Mouse (Mus musculus): ENCODE data around the gene Slc34a1. TPM values are rescaled to one million over a fixed set of nuclear protein-coding genes. Genes with fewer than 3 reads are reported as not detected.
A peak's percentile ranks its signal among the peaks of the same experiment; 100 is the strongest.

Gene Slc34a1
- polyA plus RNA-seq, 1 experiment from 2014 or later = 0.07 TPM

GRCm38 (mm10) chr13:55447543-55447943 is 49.6 kb downstream of the Slc34a1 start:
- no peak overlapping the region for H3K4me3 ChIP-seq (ENCODE audit: low read length)
- peaks cover 22% of the 10 kb centered on the region for H3K4me1 ChIP-seq (ENCODE audit: control insufficient read depth, insufficient read depth, low read length)
- H3K36me3 ChIP-seq (ENCODE audit: control insufficient read depth, insufficient read depth, low read length) = peaks cover 14% of the 10 kb centered on the region
- ATAC-seq = no peak
- H3K27ac ChIP-seq (ENCODE audit: low read length) = no peak overlapping the region
- 54% methylated on average over 3 of the region's 3 CpGs for WGBS
- no peak overlapping the region for H3K4me2 ChIP-seq (ENCODE audit: low read depth, low read length)
- no peaks in the 10 kb centered on the region for H3K9me3 ChIP-seq (ENCODE audit: control insufficient read depth, low read length)
- no peak overlapping the region for H3K9ac ChIP-seq (ENCODE audit: low read depth, low read length)
- H3K27me3 ChIP-seq (replicated peaks; ENCODE audit: control insufficient read depth, insufficient read depth, low read length) = no peaks in the 10 kb centered on the region

GRCm38 (mm10) chr13:55448131-55448530 is 50.1 kb downstream of the Slc34a1 start:
- H3K27ac ChIP-seq (ENCODE audit: low read length) = no peak overlapping the region
- peaks cover 16% of the 10 kb centered on the region for H3K36me3 ChIP-seq (ENCODE audit: control insufficient read depth, insufficient read depth, low read length)
- H3K27me3 ChIP-seq (replicated peaks; ENCODE audit: control insufficient read depth, insufficient read depth, low read length) = no peaks in the 10 kb centered on the region
- H3K9ac ChIP-seq (ENCODE audit: low read depth, low read length) = no peak overlapping the region
- 91% methylated on average over 5 of the region's 5 CpGs for WGBS
- H3K4me3 ChIP-seq (ENCODE audit: low read length) = no peak overlapping the region
- H3K4me1 ChIP-seq (ENCODE audit: control insufficient read depth, insufficient read depth, low read length) = peaks cover 22% of the 10 kb centered on the region
- no peak for ATAC-seq
- no peak overlapping the region for H3K4me2 ChIP-seq (ENCODE audit: low read depth, low read length)
- no peaks in the 10 kb centered on the region for H3K9me3 ChIP-seq (ENCODE audit: control insufficient read depth, low read length)

GRCm38 (mm10) chr13:55449205-55449604 is 51.2 kb downstream of the Slc34a1 start:
- no peak overlapping the region for H3K27ac ChIP-seq (ENCODE audit: low read length)

GRCm38 (mm10) chr13:55449679-55450441 is 51.9 kb downstream of the Slc34a1 start:
- no peak for ATAC-seq
- H3K36me3 ChIP-seq (ENCODE audit: control insufficient read depth, insufficient read depth, low read length) = peaks cover 22% of the 10 kb centered on the region
- no peak overlapping the region for H3K9ac ChIP-seq (ENCODE audit: low read depth, low read length)
- H3K27me3 ChIP-seq (replicated peaks; ENCODE audit: control insufficient read depth, insufficient read depth, low read length) = no peaks in the 10 kb centered on the region
- H3K4me2 ChIP-seq (ENCODE audit: low read depth, low read length) = no peak overlapping the region
- no peak overlapping the region for H3K4me3 ChIP-seq (ENCODE audit: low read length)
- H3K27ac ChIP-seq (ENCODE audit: low read length) = no peak overlapping the region
- H3K4me1 ChIP-seq (ENCODE audit: control insufficient read depth, insufficient read depth, low read length) = peaks cover 22% of the 10 kb centered on the region
- H3K9me3 ChIP-seq (ENCODE audit: control insufficient read depth, low read length) = no peaks in the 10 kb centered on the region
- 79% methylated on average over 17 of the region's 17 CpGs for WGBS

More at GRCm38 (mm10) chr13:55449205-55449604, 51.2 kb downstream of the Slc34a1 start:
- 90% methylated on average over 9 of the region's 9 CpGs for WGBS
- Histone ChIP-seq H3K9ac (ENCODE audit: low read depth, low read length) (no peak overlapping the region), H3K9me3 (ENCODE audit: control insufficient read depth, low read length) (no peaks in the 10 kb centered on the region), H3K36me3 (ENCODE audit: control insufficient read depth, insufficient read depth, low read length) (peaks cover 18% of the 10 kb centered on the region), H3K4me2 (ENCODE audit: low read depth, low read length) (no peak overlapping the region), H3K4me3 (ENCODE audit: low read length) (no peak overlapping the region), H3K4me1 (ENCODE audit: control insufficient read depth, insufficient read depth, low read length) (peaks cover 22% of the 10 kb centered on the region), H3K27me3 (replicated peaks; ENCODE audit: control insufficient read depth, insufficient read depth, low read length) (no peaks in the 10 kb centered on the region)
- no peak for ATAC-seq

GRCm38 (mm10) chr13:55450511-55450980 is 52.6 kb downstream of the Slc34a1 start:
- H3K4me1 ChIP-seq (ENCODE audit: control insufficient read depth, insufficient read depth, low read length) = peaks cover 22% of the 10 kb centered on the region
- H3K36me3 ChIP-seq (ENCODE audit: control insufficient read depth, insufficient read depth, low read length) = peaks cover 22% of the 10 kb centered on the region
- no peak overlapping the region for H3K4me2 ChIP-seq (ENCODE audit: low read depth, low read length)
- no peak overlapping the region for H3K27ac ChIP-seq (ENCODE audit: low read length)
- no peaks in the 10 kb centered on the region for H3K27me3 ChIP-seq (replicated peaks; ENCODE audit: control insufficient read depth, insufficient read depth, low read length)
- WGBS = 89% methylated on average over 11 of the region's 11 CpGs
- H3K9ac ChIP-seq (ENCODE audit: low read depth, low read length) = no peak overlapping the region
- no peak overlapping the region for H3K4me3 ChIP-seq (ENCODE audit: low read length)
- no peaks in the 10 kb centered on the region for H3K9me3 ChIP-seq (ENCODE audit: control insufficient read depth, low read length)
- no peak for ATAC-seq

- ATAC-seq = no peak
- Histone ChIP-seq H3K4me2 (ENCODE audit: low read depth, low read length) (no peak overlapping the region), H3K9ac (ENCODE audit: low read depth, low read length) (no peak overlapping the region), H3K4me3 (ENCODE audit: low read length) (no peak overlapping the region), H3K9me3 (ENCODE audit: control insufficient read depth, low read length) (no peaks in the 10 kb centered on the region), H3K27me3 (replicated peaks; ENCODE audit: control insufficient read depth, insufficient read depth, low read length) (no peaks in the 10 kb centered on the region), H3K4me1 (ENCODE audit: control insufficient read depth, insufficient read depth, low read length) (peaks cover 17% of the 10 kb centered on the region), H3K27ac (ENCODE audit: low read length) (no peak overlapping the region), H3K36me3 (ENCODE audit: control insufficient read depth, insufficient read depth, low read length) (peaks cover 22% of the 10 kb centered on the region)
- 91% methylated on average over 10 of the region's 10 CpGs for WGBS
These were observed 53.3 kb downstream of the Slc34a1 start for GRCm38 (mm10) chr13:55451296-55451695.

- Histone ChIP-seq H3K4me1 (ENCODE audit: control insufficient read depth, insufficient read depth, low read length) (peaks cover 10% of the 10 kb centered on the region), H3K4me2 (ENCODE audit: low read depth, low read length) (no peak overlapping the region), H3K9me3 (ENCODE audit: control insufficient read depth, low read length) (no peaks in the 10 kb centered on the region), H3K27ac (ENCODE audit: low read length) (no peak overlapping the region), H3K36me3 (ENCODE audit: control insufficient read depth, insufficient read depth, low read length) (peaks cover 22% of the 10 kb centered on the region), H3K27me3 (replicated peaks; ENCODE audit: control insufficient read depth, insufficient read depth, low read length) (no peaks in the 10 kb centered on the region), H3K4me3 (ENCODE audit: low read length) (no peak overlapping the region), H3K9ac (ENCODE audit: low read depth, low read length) (no peak overlapping the region)
- 86% methylated on average over 16 of the region's 16 CpGs for WGBS
- ATAC-seq = peak; percentile 36; the same call in 1 of the 2 replicates
These were observed 54.0 kb downstream of the Slc34a1 start for GRCm38 (mm10) chr13:55451785-55452549.

- peaks cover 19% of the 10 kb centered on the region for H3K36me3 ChIP-seq (ENCODE audit: control insufficient read depth, insufficient read depth, low read length)
- H3K27ac ChIP-seq (ENCODE audit: low read length) = no peak overlapping the region
- no peaks in the 10 kb centered on the region for H3K9me3 ChIP-seq (ENCODE audit: control insufficient read depth, low read length)
- ATAC-seq = no peak
- WGBS = 59% methylated on average over 2 of the region's 2 CpGs
- no peak overlapping the region for H3K4me2 ChIP-seq (ENCODE audit: low read depth, low read length)
- no peak overlapping the region for H3K4me3 ChIP-seq (ENCODE audit: low read length)
- no peaks in the 10 kb centered on the region for H3K27me3 ChIP-seq (replicated peaks; ENCODE audit: control insufficient read depth, insufficient read depth, low read length)
- H3K4me1 ChIP-seq (ENCODE audit: control insufficient read depth, insufficient read depth, low read length) = peaks cover 9% of the 10 kb centered on the region
- H3K9ac ChIP-seq (ENCODE audit: low read depth, low read length) = no peak overlapping the region
These were observed 65.0 kb downstream of the Slc34a1 start for GRCm38 (mm10) chr13:55462965-55463364.

- H3K4me1 ChIP-seq (ENCODE audit: control insufficient read depth, insufficient read depth, low read length) = peaks cover 9% of the 10 kb centered on the region
- H3K36me3 ChIP-seq (ENCODE audit: control insufficient read depth, insufficient read depth, low read length) = peaks cover 17% of the 10 kb centered on the region
- no peaks in the 10 kb centered on the region for H3K9me3 ChIP-seq (ENCODE audit: control insufficient read depth, low read length)
- WGBS = 13% methylated on average over 14 of the region's 14 CpGs
- peak overlapping the region; percentile 73 for H3K4me2 ChIP-seq (ENCODE audit: low read depth, low read length)
- no peak overlapping the region for H3K27ac ChIP-seq (ENCODE audit: low read length)
- peak overlapping the region; percentile 74 for H3K9ac ChIP-seq (ENCODE audit: low read depth, low read length)
- H3K4me3 ChIP-seq (ENCODE audit: low read length) = peak overlapping the region; percentile 68
- no peak for ATAC-seq
- no peaks in the 10 kb centered on the region for H3K27me3 ChIP-seq (replicated peaks; ENCODE audit: control insufficient read depth, insufficient read depth, low read length)
These were observed 65.5 kb downstream of the Slc34a1 start for GRCm38 (mm10) chr13:55463399-55464026.
